Mouse (Mus musculus): ENCODE measurements around the gene Ckm. TPM values are rescaled to one million over a fixed set of nuclear protein-coding genes. Genes with fewer than 3 reads are reported as not detected.

Ckm gene
- polyA plus RNA-seq, 1 experiment from 2014 or later, result 732 TPM

- H3K9ac ChIP-seq (ENCODE audit: low read depth, low read length), result no peak overlapping the region
- no peaks in the 10 kb centered on the region for H3K27me3 ChIP-seq (replicated peaks; ENCODE audit: control insufficient read depth, insufficient read depth, low read length)
- no peak overlapping the region for H3K4me2 ChIP-seq (ENCODE audit: low read depth, low read length)
- no peaks in the 10 kb centered on the region; the same call in 1 of the 2 replicates for H3K9me3 ChIP-seq (ENCODE audit: control insufficient read depth, low read length)
- H3K4me1 ChIP-seq (ENCODE audit: control insufficient read depth, insufficient read depth, low read length), result no peaks in the 10 kb centered on the region
- WGBS, result 77% methylated on average over 8 of the region's 8 CpGs
- peaks cover 99% of the 10 kb centered on the region for H3K36me3 ChIP-seq (ENCODE audit: control insufficient read depth, insufficient read depth, low read length)
- ATAC-seq (ENCODE audit: low read depth), result no peak
- no peak overlapping the region for H3K4me3 ChIP-seq (ENCODE audit: low read depth, low read length)
- H3K27ac ChIP-seq (replicated peaks; ENCODE audit: low read depth, low read length), result no peak overlapping the region
- DNase-seq (ENCODE audit: low spot score), result no peak
These were observed 25.1 kb downstream of the Ckm start for GRCm38 (mm10) chr7:19429726-19430125.

DNA sequence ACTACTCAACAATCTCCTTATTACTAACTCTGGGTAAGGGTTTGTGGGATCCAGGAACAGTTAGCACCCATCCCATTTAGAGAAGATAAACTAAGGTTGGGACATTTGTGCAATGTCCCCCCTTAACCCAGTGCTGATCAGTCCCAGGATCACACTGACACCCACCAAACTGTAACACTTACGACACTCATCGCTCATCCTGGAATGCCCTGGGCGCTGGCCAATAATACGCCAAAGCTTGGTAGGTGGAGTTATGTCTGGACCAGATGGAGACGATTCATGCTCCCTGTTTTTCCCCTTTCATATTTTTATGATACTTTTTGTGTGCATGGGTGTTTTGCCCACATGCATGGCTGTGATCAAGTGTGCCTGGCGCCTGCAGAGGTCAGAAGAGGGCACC, 25.8 kb downstream of the Ckm start:
- H3K27me3 ChIP-seq (replicated peaks; ENCODE audit: control insufficient read depth, insufficient read depth, low read length), result no peaks in the 10 kb centered on the region
- H3K36me3 ChIP-seq (ENCODE audit: control insufficient read depth, insufficient read depth, low read length), result peaks cover 98% of the 10 kb centered on the region
- H3K9me3 ChIP-seq (ENCODE audit: control insufficient read depth, low read length), result no peaks in the 10 kb centered on the region; the same call in 1 of the 2 replicates
- H3K9ac ChIP-seq (ENCODE audit: low read depth, low read length), result no peak overlapping the region
- no peak overlapping the region for H3K27ac ChIP-seq (replicated peaks; ENCODE audit: low read depth, low read length)
- ATAC-seq (ENCODE audit: low read depth) (no peak), DNase-seq (ENCODE audit: low spot score) (no peak)
- no peak overlapping the region for H3K4me2 ChIP-seq (ENCODE audit: low read depth, low read length)
- H3K4me3 ChIP-seq (ENCODE audit: low read depth, low read length), result no peak overlapping the region
- no peaks in the 10 kb centered on the region for H3K4me1 ChIP-seq (ENCODE audit: control insufficient read depth, insufficient read depth, low read length)
- WGBS, result 87% methylated on average over 6 of the region's 6 CpGs

DNA sequence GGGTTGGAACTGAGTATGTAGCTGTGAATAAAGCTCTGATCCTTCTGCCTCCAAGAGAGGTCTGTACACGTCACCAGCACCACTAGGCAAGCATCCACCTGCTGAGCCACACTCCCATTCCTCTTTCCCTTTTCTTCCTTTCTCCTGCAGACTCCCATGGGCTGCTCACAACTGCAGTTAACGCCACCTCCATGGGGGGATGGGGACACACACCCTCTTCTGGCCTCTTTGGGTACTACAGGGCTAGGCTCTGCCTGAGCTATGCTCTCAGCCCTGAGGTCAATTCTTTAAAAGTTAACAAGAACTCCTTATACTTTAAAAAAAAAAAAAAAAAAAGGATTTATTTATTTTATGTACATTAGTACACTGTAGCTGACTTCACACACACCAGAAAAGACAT, 27.9 kb downstream of the Ckm start:
- Histone ChIP-seq H3K4me3 (ENCODE audit: low read depth, low read length) (no peak overlapping the region), H3K27ac (replicated peaks; ENCODE audit: low read depth, low read length) (no peak overlapping the region), H3K4me1 (ENCODE audit: control insufficient read depth, insufficient read depth, low read length) (no peaks in the 10 kb centered on the region), H3K9ac (ENCODE audit: low read depth, low read length) (no peak overlapping the region), H3K27me3 (replicated peaks; ENCODE audit: control insufficient read depth, insufficient read depth, low read length) (no peaks in the 10 kb centered on the region), H3K9me3 (ENCODE audit: control insufficient read depth, low read length) (no peaks in the 10 kb centered on the region; the same call in 1 of the 2 replicates), H3K4me2 (ENCODE audit: low read depth, low read length) (no peak overlapping the region), H3K36me3 (ENCODE audit: control insufficient read depth, insufficient read depth, low read length) (peaks cover 97% of the 10 kb centered on the region)
- 100% methylated on average over 2 of the region's 2 CpGs for WGBS
- ATAC-seq (ENCODE audit: low read depth) (no peak), DNase-seq (ENCODE audit: low spot score) (no peak)

GRCm38 (mm10) chr7:19436276-19436675, 31.7 kb downstream of the Ckm start:
- DNase-seq (ENCODE audit: low spot score) (no peak), ATAC-seq (ENCODE audit: low read depth) (no peak)
- H3K27ac ChIP-seq (replicated peaks; ENCODE audit: low read depth, low read length), result no peak overlapping the region
- H3K4me3 ChIP-seq (ENCODE audit: low read depth, low read length), result no peak overlapping the region
- 96% methylated on average over 2 of the region's 2 CpGs for WGBS
- H3K4me1 ChIP-seq (ENCODE audit: control insufficient read depth, insufficient read depth, low read length), result no peaks in the 10 kb centered on the region
- no peak overlapping the region for H3K9ac ChIP-seq (ENCODE audit: low read depth, low read length)
- H3K4me2 ChIP-seq (ENCODE audit: low read depth, low read length), result no peak overlapping the region
- no peaks in the 10 kb centered on the region; the same call in 1 of the 2 replicates for H3K9me3 ChIP-seq (ENCODE audit: control insufficient read depth, low read length)
- peaks cover 83% of the 10 kb centered on the region for H3K36me3 ChIP-seq (ENCODE audit: control insufficient read depth, insufficient read depth, low read length)
- no peaks in the 10 kb centered on the region for H3K27me3 ChIP-seq (replicated peaks; ENCODE audit: control insufficient read depth, insufficient read depth, low read length)

DNA sequence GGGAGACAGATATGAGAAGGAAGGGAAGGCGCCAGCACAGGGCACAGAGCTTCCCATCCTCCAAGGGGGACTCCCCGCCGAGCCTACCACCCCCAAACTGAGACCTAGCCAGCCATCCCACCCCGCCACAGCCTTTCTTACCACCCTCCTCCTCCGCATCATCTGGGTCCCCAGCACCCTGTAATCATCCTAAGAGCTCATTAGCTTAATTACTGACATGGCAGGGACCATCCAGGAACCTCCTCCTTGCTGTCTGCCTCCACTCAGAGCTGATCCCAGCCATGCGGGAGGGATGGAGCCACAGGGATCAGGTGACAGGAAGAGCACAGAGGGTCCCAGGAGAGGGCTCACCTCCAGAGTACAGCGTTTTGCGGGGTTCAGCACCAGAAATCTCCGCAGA, 32.5 kb downstream of the Ckm start:
- Histone ChIP-seq H3K9ac (ENCODE audit: low read depth, low read length) (no peak overlapping the region), H3K27ac (replicated peaks; ENCODE audit: low read depth, low read length) (no peak overlapping the region), H3K27me3 (replicated peaks; ENCODE audit: control insufficient read depth, insufficient read depth, low read length) (no peaks in the 10 kb centered on the region), H3K4me1 (ENCODE audit: control insufficient read depth, insufficient read depth, low read length) (no peaks in the 10 kb centered on the region), H3K4me3 (ENCODE audit: low read depth, low read length) (no peak overlapping the region), H3K9me3 (ENCODE audit: control insufficient read depth, low read length) (no peaks in the 10 kb centered on the region; the same call in 1 of the 2 replicates), H3K36me3 (ENCODE audit: control insufficient read depth, insufficient read depth, low read length) (peaks cover 83% of the 10 kb centered on the region), H3K4me2 (ENCODE audit: low read depth, low read length) (no peak overlapping the region)
- 82% methylated on average over 9 of the region's 9 CpGs for WGBS
- ATAC-seq (ENCODE audit: low read depth), result peak; percentile 62; the same call in 1 of the 2 replicates
- no peak for DNase-seq (ENCODE audit: low spot score)

- Histone ChIP-seq H3K27me3 (replicated peaks; ENCODE audit: control insufficient read depth, insufficient read depth, low read length) (no peaks in the 10 kb centered on the region), H3K27ac (replicated peaks; ENCODE audit: low read depth, low read length) (no peak overlapping the region), H3K4me2 (ENCODE audit: low read depth, low read length) (no peak overlapping the region), H3K9me3 (ENCODE audit: control insufficient read depth, low read length) (no peaks in the 10 kb centered on the region), H3K9ac (ENCODE audit: low read depth, low read length) (no peak overlapping the region), H3K4me3 (ENCODE audit: low read depth, low read length) (no peak overlapping the region), H3K36me3 (ENCODE audit: control insufficient read depth, insufficient read depth, low read length) (peaks cover 79% of the 10 kb centered on the region), H3K4me1 (ENCODE audit: control insufficient read depth, insufficient read depth, low read length) (no peaks in the 10 kb centered on the region)
- DNase-seq (ENCODE audit: low spot score), result no peak
- no peak for ATAC-seq (ENCODE audit: low read depth)
- WGBS, result 86% methylated on average over 9 of the region's 9 CpGs
These were observed 37.0 kb downstream of the Ckm start for GRCm38 (mm10) chr7:19441448-19442091.

- Histone ChIP-seq H3K36me3 (ENCODE audit: control insufficient read depth, insufficient read depth, low read length) (peaks cover 80% of the 10 kb centered on the region), H3K27me3 (replicated peaks; ENCODE audit: control insufficient read depth, insufficient read depth, low read length) (no peaks in the 10 kb centered on the region), H3K9ac (ENCODE audit: low read depth, low read length) (no peak overlapping the region), H3K4me3 (ENCODE audit: low read depth, low read length) (no peak overlapping the region), H3K4me2 (ENCODE audit: low read depth, low read length) (no peak overlapping the region), H3K4me1 (ENCODE audit: control insufficient read depth, insufficient read depth, low read length) (no peaks in the 10 kb centered on the region), H3K9me3 (ENCODE audit: control insufficient read depth, low read length) (no peaks in the 10 kb centered on the region), H3K27ac (replicated peaks; ENCODE audit: low read depth, low read length) (no peak overlapping the region)
- DNase-seq (ENCODE audit: low spot score) (peak; percentile 58), ATAC-seq (ENCODE audit: low read depth) (peak; percentile 38)
- WGBS, result 32% methylated on average over 3 of the region's 3 CpGs
These were observed 38.8 kb downstream of the Ckm start for GRCm38 (mm10) chr7:19443344-19443743.

- Histone ChIP-seq H3K27ac (replicated peaks; ENCODE audit: low read depth, low read length) (no peak overlapping the region), H3K4me3 (ENCODE audit: low read depth, low read length) (no peak overlapping the region)
These were observed 40.2 kb downstream of the Ckm start for GRCm38 (mm10) chr7:19444801-19445200.

GRCm38 (mm10) chr7:19447689-19448088, 43.1 kb downstream of the Ckm start:
- Histone ChIP-seq H3K9me3 (ENCODE audit: control insufficient read depth, low read length) (no peaks in the 10 kb centered on the region), H3K4me3 (ENCODE audit: low read depth, low read length) (no peak overlapping the region), H3K27ac (replicated peaks; ENCODE audit: low read depth, low read length) (no peak overlapping the region), H3K36me3 (ENCODE audit: control insufficient read depth, insufficient read depth, low read length) (peaks cover 89% of the 10 kb centered on the region), H3K4me2 (ENCODE audit: low read depth, low read length) (no peak overlapping the region), H3K27me3 (replicated peaks; ENCODE audit: control insufficient read depth, insufficient read depth, low read length) (no peaks in the 10 kb centered on the region), H3K4me1 (ENCODE audit: control insufficient read depth, insufficient read depth, low read length) (no peaks in the 10 kb centered on the region), H3K9ac (ENCODE audit: low read depth, low read length) (no peak overlapping the region)
- WGBS, result 96% methylated on average over 16 of the region's 16 CpGs
- ATAC-seq (ENCODE audit: low read depth) (no peak), DNase-seq (ENCODE audit: low spot score) (no peak)

More at GRCm38 (mm10) chr7:19444801-19445200, 40.2 kb downstream of the Ckm start:
- 84% methylated on average over 12 of the region's 12 CpGs for WGBS
- DNase-seq (ENCODE audit: low spot score) (no peak), ATAC-seq (ENCODE audit: low read depth) (no peak)
- Histone ChIP-seq H3K9me3 (ENCODE audit: control insufficient read depth, low read length) (no peaks in the 10 kb centered on the region), H3K4me2 (ENCODE audit: low read depth, low read length) (no peak overlapping the region), H3K36me3 (ENCODE audit: control insufficient read depth, insufficient read depth, low read length) (peaks cover 90% of the 10 kb centered on the region), H3K9ac (ENCODE audit: low read depth, low read length) (no peak overlapping the region), H3K27me3 (replicated peaks; ENCODE audit: control insufficient read depth, insufficient read depth, low read length) (no peaks in the 10 kb centered on the region), H3K4me1 (ENCODE audit: control insufficient read depth, insufficient read depth, low read length) (no peaks in the 10 kb centered on the region)

All from embryonic facial prominence, embryonic 14.5 days (tissue).